Mouse (Mus musculus): ENCODE data around the gene Galr2. TPM values are rescaled to one million over a fixed set of nuclear protein-coding genes. Genes with fewer than 3 reads are reported as not detected.

The Galr2 gene
- polyA plus RNA-seq, 1 experiment from 2014 or later, result not detected

DNA sequence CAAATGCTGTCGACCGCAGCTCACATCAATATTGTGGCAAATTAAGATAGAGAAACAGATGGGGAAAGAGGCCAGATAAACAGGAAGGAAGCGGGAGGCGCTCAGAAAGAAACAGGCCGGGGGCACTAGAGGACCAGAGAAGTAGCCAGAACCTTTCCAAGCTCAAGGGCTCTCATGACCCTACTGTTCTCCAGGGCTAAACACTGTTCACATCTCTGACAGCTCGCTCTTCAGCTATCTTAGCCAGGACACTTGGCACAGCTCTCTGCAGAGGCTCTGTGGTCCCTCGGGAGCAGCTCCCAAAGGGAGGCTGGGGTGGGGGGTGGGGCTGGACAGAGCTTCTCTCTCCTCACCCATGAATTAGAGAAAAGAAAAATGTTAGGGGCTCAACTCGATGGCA lies 9.8 kb downstream of the Galr2 start:
- Histone ChIP-seq H3K9me3 (ENCODE audit: low read length) (no peaks in the 10 kb centered on the region), H3K27me3 (replicated peaks; ENCODE audit: insufficient read depth, low read length) (no peaks in the 10 kb centered on the region), H3K27ac (ENCODE audit: low read length) (no peak overlapping the region), H3K4me3 (ENCODE audit: low read depth, low read length) (no peak overlapping the region), H3K9ac (replicated peaks; ENCODE audit: low read depth) (no peak overlapping the region), H3K36me3 (ENCODE audit: insufficient read depth, low read length) (peaks cover 21% of the 10 kb centered on the region; the same call in 1 of the 2 replicates), H3K4me1 (ENCODE audit: insufficient read depth, low read depth, low read length) (no peaks in the 10 kb centered on the region), H3K4me2 (replicated peaks; ENCODE audit: low read depth, low read length) (no peak overlapping the region)
- 53% methylated on average over 8 of the region's 8 CpGs for WGBS
- peak; percentile 11 for DNase-seq (ENCODE audit: low spot score)
- ATAC-seq, result peak; percentile 16; the same call in 1 of the 2 replicates
- TF ChIP-seq EP300 (IDR thresholded peaks at IDR 0.05) (no peak), CTCF (IDR thresholded peaks at IDR 0.05) (no peak)

DNA sequence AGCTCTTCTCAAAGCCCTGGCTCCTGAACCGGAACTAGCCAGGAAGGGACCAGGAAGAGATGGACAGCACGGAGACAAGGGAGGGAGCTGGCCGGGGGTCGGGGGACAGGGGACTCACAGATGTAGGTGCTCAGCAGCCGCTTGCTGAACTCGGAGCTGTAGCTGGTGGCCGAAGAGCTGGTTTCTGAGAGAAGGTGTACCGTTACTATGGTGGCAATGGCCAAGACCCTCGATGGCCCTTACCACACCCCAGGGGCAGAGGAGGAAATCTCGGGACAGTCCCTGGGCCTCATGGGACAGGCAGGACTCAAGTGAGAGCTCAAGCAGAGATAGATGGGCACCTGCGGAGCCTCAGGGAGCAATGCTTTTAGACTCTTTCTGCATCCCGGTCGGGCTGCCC lies 11.7 kb downstream of the Galr2 start:
- ATAC-seq (no peak), DNase-seq (ENCODE audit: low spot score) (no peak)
- TF ChIP-seq CTCF (IDR thresholded peaks at IDR 0.05) (no peak), EP300 (IDR thresholded peaks at IDR 0.05) (no peak)
- H3K9ac ChIP-seq (replicated peaks; ENCODE audit: low read depth), result no peak overlapping the region
- 92% methylated on average over 13 of the region's 13 CpGs for WGBS
- no peaks in the 10 kb centered on the region for H3K27me3 ChIP-seq (replicated peaks; ENCODE audit: insufficient read depth, low read length)
- H3K36me3 ChIP-seq (ENCODE audit: insufficient read depth, low read length), result peaks cover 29% of the 10 kb centered on the region; the same call in 1 of the 2 replicates
- H3K4me2 ChIP-seq (replicated peaks; ENCODE audit: low read depth, low read length), result no peak overlapping the region
- H3K4me1 ChIP-seq (ENCODE audit: insufficient read depth, low read depth, low read length), result no peaks in the 10 kb centered on the region
- H3K27ac ChIP-seq (ENCODE audit: low read length), result no peak overlapping the region
- H3K9me3 ChIP-seq (ENCODE audit: low read length), result no peaks in the 10 kb centered on the region
- no peak overlapping the region for H3K4me3 ChIP-seq (ENCODE audit: low read depth, low read length)

DNA sequence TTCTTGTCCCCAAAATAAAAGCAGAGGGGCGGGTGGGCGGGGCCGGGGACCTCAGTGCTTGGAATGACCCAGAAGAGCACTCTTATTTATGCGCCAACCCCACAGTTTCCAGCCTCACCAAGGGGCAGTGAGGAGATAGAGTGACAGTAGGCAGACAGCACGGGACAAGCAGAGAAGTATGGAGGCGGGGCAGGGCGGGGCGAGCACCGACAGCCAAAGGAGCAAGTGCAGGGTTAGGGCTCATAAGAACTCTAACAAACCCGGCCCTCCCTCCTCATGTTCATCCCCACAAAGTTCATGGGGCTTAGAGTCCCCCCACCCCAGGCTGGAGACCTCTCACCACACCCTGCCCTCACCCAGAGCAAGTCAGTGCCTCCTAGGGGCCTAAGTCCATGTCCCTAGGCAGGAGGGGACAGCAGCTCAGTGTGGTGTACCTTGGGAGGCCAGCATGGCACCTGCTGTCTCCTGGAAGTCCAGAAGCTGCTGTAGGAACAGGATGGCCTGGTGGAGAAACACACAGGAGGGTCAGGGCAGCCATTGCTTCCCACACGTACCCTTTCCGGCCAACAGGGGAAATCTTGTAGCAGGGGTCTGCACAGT lies 12.9 kb downstream of the Galr2 start:
- ATAC-seq, result no peak
- Histone ChIP-seq H3K4me2 (replicated peaks; ENCODE audit: low read depth, low read length) (no peak overlapping the region), H3K9ac (replicated peaks; ENCODE audit: low read depth) (no peak overlapping the region), H3K27me3 (replicated peaks; ENCODE audit: insufficient read depth, low read length) (no peaks in the 10 kb centered on the region), H3K27ac (ENCODE audit: low read length) (no peak overlapping the region), H3K4me1 (ENCODE audit: insufficient read depth, low read depth, low read length) (no peaks in the 10 kb centered on the region), H3K4me3 (ENCODE audit: low read depth, low read length) (no peak overlapping the region), H3K36me3 (ENCODE audit: insufficient read depth, low read length) (peaks cover 26% of the 10 kb centered on the region; the same call in 1 of the 2 replicates), H3K9me3 (ENCODE audit: low read length) (no peaks in the 10 kb centered on the region)
- no peak for DNase-seq (ENCODE audit: low spot score)
- TF ChIP-seq CTCF (IDR thresholded peaks at IDR 0.05) (no peak), EP300 (IDR thresholded peaks at IDR 0.05) (no peak)
- WGBS, result 83% methylated on average over 12 of the region's 12 CpGs

DNA sequence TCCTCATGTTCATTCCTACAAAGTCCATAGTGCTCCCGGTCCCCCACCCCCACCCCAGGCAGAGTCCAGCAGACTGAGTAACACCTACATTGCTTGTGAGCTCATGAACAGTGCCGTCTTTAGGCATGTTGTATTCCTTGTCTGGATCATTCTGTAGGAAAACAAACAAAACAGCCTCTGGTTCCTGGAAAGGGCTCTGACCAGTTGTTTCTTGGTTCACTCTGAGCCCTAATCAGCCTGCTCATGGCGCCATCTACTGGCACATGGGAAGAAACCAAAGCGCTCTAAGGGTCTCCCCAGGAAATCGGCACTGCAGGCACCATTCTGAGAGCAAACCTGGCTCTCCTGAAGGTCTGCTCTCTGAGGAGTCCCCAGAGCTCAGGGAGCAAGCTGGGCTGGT lies 13.6 kb downstream of the Galr2 start:
- no peak overlapping the region for H3K4me2 ChIP-seq (replicated peaks; ENCODE audit: low read depth, low read length)
- H3K36me3 ChIP-seq (ENCODE audit: insufficient read depth, low read length), result peaks cover 30% of the 10 kb centered on the region; the same call in 1 of the 2 replicates
- no peaks in the 10 kb centered on the region for H3K9me3 ChIP-seq (ENCODE audit: low read length)
- no peak overlapping the region for H3K27ac ChIP-seq (ENCODE audit: low read length)
- H3K9ac ChIP-seq (replicated peaks; ENCODE audit: low read depth), result no peak overlapping the region
- H3K27me3 ChIP-seq (replicated peaks; ENCODE audit: insufficient read depth, low read length), result no peaks in the 10 kb centered on the region
- ATAC-seq (peak; percentile 69), DNase-seq (ENCODE audit: low spot score) (peak; percentile 87)
- TF ChIP-seq CTCF (IDR thresholded peaks at IDR 0.05) (peak; percentile 87), EP300 (IDR thresholded peaks at IDR 0.05) (no peak)
- H3K4me3 ChIP-seq (ENCODE audit: low read depth, low read length), result no peak overlapping the region
- H3K4me1 ChIP-seq (ENCODE audit: insufficient read depth, low read depth, low read length), result no peaks in the 10 kb centered on the region
- 25% methylated on average over 5 of the region's 5 CpGs for WGBS

DNA sequence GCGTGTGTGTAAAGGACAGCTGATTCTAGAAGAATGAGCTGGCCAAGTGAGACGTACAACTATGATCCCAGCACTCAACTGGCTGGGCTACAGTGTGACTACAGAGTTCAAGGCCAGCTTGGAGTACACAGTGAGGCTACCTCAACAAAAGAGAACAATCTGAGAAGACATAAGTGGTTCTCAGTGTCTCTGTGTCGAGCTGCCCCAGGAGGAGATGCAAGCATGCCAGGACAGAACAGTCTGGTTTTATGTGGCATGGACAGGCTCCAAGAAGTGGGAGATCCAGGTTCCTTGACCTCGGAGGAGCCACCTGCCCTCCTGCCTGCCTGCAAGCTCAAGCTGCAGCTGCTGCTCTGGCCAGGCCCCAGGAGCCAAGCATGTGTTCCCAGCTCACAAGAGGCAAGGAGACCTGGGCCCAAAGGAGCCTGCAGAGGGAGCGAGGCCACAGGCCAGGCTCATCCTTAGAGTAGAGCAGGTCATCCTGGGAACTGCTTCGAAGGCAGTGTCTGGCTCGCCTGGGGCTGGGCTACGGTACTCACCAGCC lies 15.5 kb downstream of the Galr2 start:
- no peaks in the 10 kb centered on the region for H3K9me3 ChIP-seq (ENCODE audit: low read length)
- H3K27me3 ChIP-seq (replicated peaks; ENCODE audit: insufficient read depth, low read length), result no peaks in the 10 kb centered on the region
- DNase-seq (ENCODE audit: low spot score) (no peak), ATAC-seq (no peak)
- H3K9ac ChIP-seq (replicated peaks; ENCODE audit: low read depth), result no peak overlapping the region
- no peaks in the 10 kb centered on the region for H3K4me1 ChIP-seq (ENCODE audit: insufficient read depth, low read depth, low read length)
- TF ChIP-seq EP300 (IDR thresholded peaks at IDR 0.05), result no peak
- no peak for TF ChIP-seq CTCF (IDR thresholded peaks at IDR 0.05)
- H3K27ac ChIP-seq (ENCODE audit: low read length), result no peak overlapping the region
- H3K4me3 ChIP-seq (ENCODE audit: low read depth, low read length), result no peak overlapping the region
- 81% methylated on average over 8 of the region's 8 CpGs for WGBS
- peaks cover 38% of the 10 kb centered on the region; the same call in 1 of the 2 replicates for H3K36me3 ChIP-seq (ENCODE audit: insufficient read depth, low read length)
- no peak overlapping the region for H3K4me2 ChIP-seq (replicated peaks; ENCODE audit: low read depth, low read length)

DNA sequence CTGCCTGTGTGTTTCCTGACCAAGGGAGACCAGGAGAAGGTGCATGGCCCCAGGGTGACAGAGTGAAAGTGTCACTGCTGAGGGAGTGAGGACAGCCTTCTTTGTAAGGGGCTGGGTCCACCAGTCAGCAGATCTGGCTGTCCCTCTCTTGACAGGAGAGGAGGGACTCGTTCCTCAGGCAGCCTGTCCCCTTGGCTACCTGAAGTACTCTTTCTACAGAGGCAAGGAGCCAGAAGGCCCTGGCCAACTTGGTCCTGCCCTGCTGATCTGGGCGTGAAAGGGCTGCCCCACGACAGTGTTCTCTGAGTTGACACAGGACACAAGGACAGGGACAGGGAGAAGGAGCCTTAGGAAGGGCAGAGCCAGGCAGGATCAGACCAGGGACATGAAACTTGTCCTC lies 16.3 kb downstream of the Galr2 start:
- no peak overlapping the region for H3K9ac ChIP-seq (replicated peaks; ENCODE audit: low read depth)
- no peak overlapping the region for H3K4me2 ChIP-seq (replicated peaks; ENCODE audit: low read depth, low read length)
- no peaks in the 10 kb centered on the region for H3K9me3 ChIP-seq (ENCODE audit: low read length)
- DNase-seq (ENCODE audit: low spot score) (peak; percentile 33), ATAC-seq (peak; percentile 54)
- no peak overlapping the region for H3K27ac ChIP-seq (ENCODE audit: low read length)
- peaks cover 37% of the 10 kb centered on the region; the same call in 1 of the 2 replicates for H3K36me3 ChIP-seq (ENCODE audit: insufficient read depth, low read length)
- 40% methylated on average over 3 of the region's 3 CpGs for WGBS
- no peak overlapping the region for H3K4me3 ChIP-seq (ENCODE audit: low read depth, low read length)
- no peaks in the 10 kb centered on the region for H3K4me1 ChIP-seq (ENCODE audit: insufficient read depth, low read depth, low read length)
- TF ChIP-seq EP300 (IDR thresholded peaks at IDR 0.05) (no peak), CTCF (IDR thresholded peaks at IDR 0.05) (no peak)
- no peaks in the 10 kb centered on the region for H3K27me3 ChIP-seq (replicated peaks; ENCODE audit: insufficient read depth, low read length)
